Mouse (Mus musculus) cerebellum, postnatal 14 days (tissue): ENCODE data around the gene Spsb4.

Experiments
- DNase-seq, 2 experiments: peaks; one replicate each; pipeline ENCODE4 v3.0.0; 2021; ENCODE audit warnings: mixed read lengths in 2 of 2

The Spsb4 gene

GRCm38 (mm10) chr9:97018677-97019147 is at the start of gene Spsb4:
TSS of gene Spsb4 (minus strand) at chr9:97018843.
- DNase-seq = peak; percentile 78 to 82

- DNase-seq = no peak
Measured at GRCm38 (mm10) chr9:97067761-97068160, 49.1 kb upstream of the Spsb4 start.

- no peak for DNase-seq
Measured at GRCm38 (mm10) chr9:97065885-97066284, 47.2 kb upstream of the Spsb4 start.

GRCm38 (mm10) chr9:97065216-97065615 is 46.6 kb upstream of the Spsb4 start:
- no peak for DNase-seq

GRCm38 (mm10) chr9:97064161-97064560 is 45.5 kb upstream of the Spsb4 start:
- no peak for DNase-seq

- no peak for DNase-seq
Measured at GRCm38 (mm10) chr9:97061696-97062095, 43.1 kb upstream of the Spsb4 start.

- no peak for DNase-seq
Measured at GRCm38 (mm10) chr9:97056541-97057338, 38.1 kb upstream of the Spsb4 start.

GRCm38 (mm10) chr9:97055906-97056305 is 37.3 kb upstream of the Spsb4 start:
- DNase-seq = no peak

GRCm38 (mm10) chr9:97051176-97051575 is 32.5 kb upstream of the Spsb4 start:
- DNase-seq = no peak

GRCm38 (mm10) chr9:97046240-97046639 is 27.6 kb upstream of the Spsb4 start:
- DNase-seq = no peak

- DNase-seq = no peak
Measured at GRCm38 (mm10) chr9:97041633-97042032, 23.0 kb upstream of the Spsb4 start.

GRCm38 (mm10) chr9:97038010-97038409 is 19.4 kb upstream of the Spsb4 start:
- no peak for DNase-seq

GRCm38 (mm10) chr9:97036656-97037055 is 18.0 kb upstream of the Spsb4 start:
- DNase-seq = peak in 1 of 2 experiments; percentile 11

- no peak for DNase-seq
Measured at GRCm38 (mm10) chr9:97027361-97027760, 8.7 kb upstream of the Spsb4 start.

GRCm38 (mm10) chr9:97026006-97026405 is 7.4 kb upstream of the Spsb4 start:
- no peak for DNase-seq

- no peak for DNase-seq
Measured at GRCm38 (mm10) chr9:97024451-97024850, 5.8 kb upstream of the Spsb4 start.

- no peak for DNase-seq
Measured at GRCm38 (mm10) chr9:97022948-97023347, 4.3 kb upstream of the Spsb4 start.

GRCm38 (mm10) chr9:97022371-97022770 is 3.7 kb upstream of the Spsb4 start:
- no peak for DNase-seq

- no peak for DNase-seq
Measured at GRCm38 (mm10) chr9:97020152-97020551, 1.5 kb upstream of the Spsb4 start.

- DNase-seq = peak; percentile 21 to 54
Measured at GRCm38 (mm10) chr9:97019686-97020085, 1.0 kb upstream of the Spsb4 start.

GRCm38 (mm10) chr9:97019231-97019630 is 588 bp upstream of the Spsb4 start:
- DNase-seq = peak; percentile 52 to 68

- peak; percentile 68 to 73 for DNase-seq
Measured at GRCm38 (mm10) chr9:97017811-97018641, 617 bp downstream of the Spsb4 start.

- DNase-seq = peak; percentile 42 to 52
Measured at GRCm38 (mm10) chr9:97017121-97017810, 1.4 kb downstream of the Spsb4 start.
